Mouse (Mus musculus) adrenal gland, postnatal 14 days (tissue): Measurements from ENCODE around the gene Tbpl2. TPM values are rescaled to one million over a fixed set of nuclear protein-coding genes. Genes with fewer than 3 reads are reported as not detected.

Source experiments
- DNase-seq: peaks from one replicate; pipeline ENCODE4 v3.0.0; 2021; ENCODE audit warnings: mixed read lengths
- long read RNA-seq, 2 experiments: library from polyadenylated mRNA; stranded (forward); transcript quantifications; one replicate each; pipeline ENCODE4 v2.0.0; 2021
- total RNA-seq: library from RNA; stranded (reverse); gene quantifications from 2 replicates; pipeline ENCODE4 v1.2.3, GENCODE M21; 2021

Gene Tbpl2
- not detected in 2 replicates for total RNA-seq
- long read RNA-seq, experiment 1: 0 reads
- long read RNA-seq, experiment 2: 0 reads

GRCm38 (mm10) chr2:24096495-24096894 is at the start of gene Tbpl2:
Gene Tbpl2 (minus strand): TSS chr2:24096595.
- no peak for DNase-seq

GRCm38 (mm10) chr2:24134373-24134772 is 38.0 kb upstream of the Tbpl2 start:
- no peak for DNase-seq

GRCm38 (mm10) chr2:24109085-24109484 is 12.7 kb upstream of the Tbpl2 start:
- no peak for DNase-seq

DNA sequence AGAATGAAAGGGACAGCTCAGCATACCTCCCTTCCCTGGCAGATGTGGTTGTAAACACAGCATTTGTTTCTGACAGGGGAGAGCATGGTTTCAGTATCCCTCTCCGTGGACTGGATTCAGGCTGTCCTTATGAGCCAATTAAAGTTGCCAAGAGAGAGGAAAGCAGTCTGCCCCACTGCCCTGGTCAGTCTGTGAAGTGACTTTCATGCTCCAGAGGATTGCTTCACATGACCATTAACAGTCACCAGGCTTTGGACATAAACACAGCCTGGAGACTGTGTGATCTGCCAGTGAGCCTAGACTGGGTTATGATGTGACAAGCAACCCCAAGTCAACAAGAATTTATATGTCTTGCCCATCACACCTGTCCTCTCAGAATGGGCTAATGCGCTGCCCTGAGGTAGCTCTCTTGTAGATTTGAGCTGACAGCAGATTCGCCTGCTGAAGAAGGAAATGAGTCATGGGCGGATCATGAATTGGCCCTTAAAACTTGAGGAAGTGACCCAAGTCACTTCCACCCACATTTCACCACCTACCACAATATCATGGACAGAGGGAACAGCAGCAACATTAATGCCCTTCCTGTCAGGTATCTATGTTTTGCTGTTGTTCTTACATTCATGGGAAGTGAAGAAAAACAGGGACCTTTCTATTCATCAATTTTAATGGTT is 7.4 kb upstream of the Tbpl2 start:
- no peak for DNase-seq

DNA sequence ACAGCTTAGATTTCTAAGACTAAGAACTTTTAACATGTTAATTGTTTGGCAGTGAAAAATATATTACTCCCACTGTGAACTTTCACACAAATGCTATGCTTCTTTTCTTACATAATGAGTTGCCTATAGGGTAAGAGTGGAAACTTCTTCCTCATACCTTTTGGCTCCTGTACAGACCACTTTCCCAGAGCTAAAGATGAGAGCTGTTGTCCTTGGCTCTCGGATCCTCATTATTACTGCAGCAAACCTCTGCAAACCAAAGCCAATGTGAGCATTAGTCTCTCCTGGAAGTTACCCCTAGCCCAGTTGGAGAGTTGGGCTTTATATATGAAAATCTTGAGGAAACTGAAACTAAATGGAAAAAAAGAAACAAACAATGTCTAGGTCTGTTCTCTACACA is 5.5 kb downstream of the Tbpl2 start:
- DNase-seq: no peak

GRCm38 (mm10) chr2:24050459-24050858 is 45.9 kb downstream of the Tbpl2 start:
- no peak for DNase-seq

DNA sequence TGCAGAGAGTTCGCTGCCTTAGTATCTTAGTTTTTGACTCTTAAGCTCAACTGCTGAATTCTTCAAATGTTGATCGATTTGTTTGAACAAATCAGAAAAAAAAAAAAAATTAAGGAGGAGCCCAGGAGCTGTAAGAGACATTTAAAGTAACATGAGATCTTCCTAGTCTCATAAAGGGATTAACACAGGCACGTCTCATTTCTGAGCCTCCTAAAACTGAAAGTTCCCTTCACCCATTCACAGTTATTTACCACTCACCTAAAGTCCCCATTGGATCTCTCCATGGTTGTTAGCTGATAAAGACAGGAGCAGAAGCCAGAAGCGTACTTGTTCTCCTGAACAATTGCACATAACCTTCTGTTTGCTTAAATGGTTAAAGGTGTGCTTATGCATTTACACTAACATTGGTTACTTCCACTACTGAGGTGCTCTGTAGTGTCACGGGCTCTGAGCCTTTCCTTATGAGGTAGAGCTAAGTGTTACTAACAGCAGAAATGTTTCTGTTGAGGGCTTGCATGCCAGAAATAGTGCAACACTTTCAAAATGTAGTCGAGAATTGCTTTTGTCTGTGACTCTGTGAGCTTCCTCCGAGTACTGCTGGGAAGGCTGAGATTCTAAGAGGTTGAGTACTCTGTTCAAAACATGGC is 46.9 kb downstream of the Tbpl2 start, which contains the start of gene Hnmt:
Gene Hnmt, minus strand, starts transcription at position 51 of the 647 bp plus-strand sequence.
- DNase-seq: no peak

- peak; percentile 79 for DNase-seq
Observed at GRCm38 (mm10) chr2:24048480-24049097, 47.8 kb downstream of the Tbpl2 start.

DNA sequence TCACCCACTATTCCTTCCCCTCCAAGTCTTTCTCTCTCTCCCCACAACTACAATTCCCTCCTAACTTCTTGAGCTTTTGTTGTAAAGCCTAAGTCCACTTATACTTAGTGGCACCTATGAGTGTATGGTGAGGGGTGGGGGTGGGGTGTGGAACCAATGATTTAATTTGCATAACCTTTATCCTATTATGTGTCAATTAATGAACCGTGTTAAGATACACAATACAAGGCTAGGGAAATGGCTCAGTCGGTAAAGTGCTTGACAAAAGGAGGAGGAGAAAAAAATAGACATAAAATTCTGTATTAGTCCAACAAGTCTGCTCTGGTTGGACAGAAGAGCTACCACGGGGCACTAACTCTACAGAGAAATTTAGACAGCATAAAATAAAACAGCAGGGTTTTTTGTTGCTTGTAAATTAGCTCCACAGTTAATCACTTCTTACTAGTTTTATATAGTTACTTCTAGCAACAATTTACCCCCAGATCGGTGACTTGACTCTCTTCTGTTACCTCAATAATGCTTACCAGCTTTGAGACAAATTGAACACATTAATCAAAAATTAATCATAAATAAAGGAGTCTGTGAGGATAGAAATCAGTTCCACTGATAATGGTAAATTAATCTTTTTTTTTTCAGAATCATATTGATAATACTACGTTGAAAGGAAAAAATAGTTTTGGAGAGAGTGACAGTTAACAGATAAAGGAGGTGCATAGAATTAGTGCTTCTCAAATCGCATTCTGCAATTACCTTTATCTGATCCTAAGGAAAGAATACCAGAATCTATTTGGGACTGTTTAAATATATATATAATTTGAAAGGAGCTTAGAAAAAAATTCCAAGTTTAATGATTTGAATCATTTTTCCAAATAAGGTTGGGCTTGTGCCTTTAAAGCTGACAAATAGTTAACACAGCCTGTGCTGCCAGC is 48.6 kb downstream of the Tbpl2 start:
- DNase-seq: no peak

- no peak for DNase-seq
Observed at GRCm38 (mm10) chr2:24042901-24043300, 53.5 kb downstream of the Tbpl2 start.

GRCm38 (mm10) chr2:24040531-24040930 is 55.9 kb downstream of the Tbpl2 start:
- no peak for DNase-seq

Other genes with a start within 250 kb of the Tbpl2 start
- 13.7 and 14.6 TPM in 2 replicates for gene Hnmt, start 47.2 kb downstream of the Tbpl2 start, total RNA-seq
- not detected in 2 replicates for gene Il1f8, start 56.6 kb upstream of the Tbpl2 start, total RNA-seq
- gene Il1f9, start 89.9 kb upstream of the Tbpl2 start, total RNA-seq: 0.26 TPM in 1 of 2 replicates, not detected in the other
- gene Il1f6, start 118.8 kb upstream of the Tbpl2 start, total RNA-seq: not detected in 2 replicates
- gene Il1f5, start 180.4 kb upstream of the Tbpl2 start, total RNA-seq: not detected in 2 replicates
- gene Il1f10, start 194.6 kb upstream of the Tbpl2 start, total RNA-seq: not detected in 2 replicates
- gene Il1rn, start 240.3 kb upstream of the Tbpl2 start, total RNA-seq: 0.56 and 1.0 TPM in 2 replicates